Mouse (Mus musculus): ENCODE results near the gene Il7r. TPM values are rescaled to one million over a fixed set of nuclear protein-coding genes. Genes with fewer than 3 reads are reported as not detected.

Il7r gene
- not detected in 2 replicates for total RNA-seq (2012; rRNA removed)

- Histone ChIP-seq H3K36me3 (ENCODE audit: control insufficient read depth, insufficient read depth, low read length, poor library complexity, severe bottlenecking) (no peaks in the 10 kb centered on the region), H3K4me3 (ENCODE audit: insufficient read depth in 1 of 2, low read depth in 1 of 2, low read length in 2 of 2, poor library complexity in 1 of 2, severe bottlenecking in 1 of 2) (no peak within 1 kb of the TSS), H3K4me1 (ENCODE audit: control insufficient read depth in 2 of 2, insufficient read depth in 2 of 2, low read length in 2 of 2, poor library complexity in 1 of 2) (no peaks in the 10 kb centered on the region), H3K9ac (ENCODE audit: insufficient read depth, low read depth, low read length, poor library complexity, severe bottlenecking) (no peak within 1 kb of the TSS), H3K27ac (ENCODE audit: insufficient read depth, low read depth, low read length, poor library complexity, severe bottlenecking) (no peak within 1 kb of the TSS), H3K9me3 (ENCODE audit: control insufficient read depth, insufficient read depth, low read depth, low read length) (no peaks in the 10 kb centered on the region)
- no peak for DNase-seq (ENCODE audit: low read depth, low spot score)
- in situ Hi-C loops (cut with MboI; ENCODE audit: low sequenced_read_pairs in 2 of 2, unreplicated experiment in 2 of 2), result no loop called here
- TF ChIP-seq CHD2 (IDR thresholded peaks at IDR 0.05; ENCODE audit: low read depth, low read length) (no peak), ZNF384 (IDR thresholded peaks at IDR 0.05; ENCODE audit: low read depth, low read length) (no peak), HCFC1 (IDR thresholded peaks at IDR 0.05; ENCODE audit: borderline replicate concordance, insufficient read depth, low read length) (no peak)
These were observed at the start of gene Il7r for GRCm38 (mm10) chr15:9530076-9530475. Gene Il7r, minus strand, starts transcription at chr15:9530176.

GRCm38 (mm10) chr15:9577303-9577702 lies 47.3 kb upstream of the Il7r start:
- in situ Hi-C loops (cut with MboI; ENCODE audit: low sequenced_read_pairs in 2 of 2, unreplicated experiment in 2 of 2), result no loop called here
- TF ChIP-seq ZC3H11A (IDR thresholded peaks at IDR 0.05; ENCODE audit: borderline replicate concordance, low read depth, low read length) (no peak), ZNF384 (IDR thresholded peaks at IDR 0.05; ENCODE audit: low read depth, low read length) (no peak), HCFC1 (IDR thresholded peaks at IDR 0.05; ENCODE audit: borderline replicate concordance, insufficient read depth, low read length) (no peak), MAFK (IDR thresholded peaks at IDR 0.05; ENCODE audit: insufficient read depth, low read depth, low read length) (no peak), CHD2 (IDR thresholded peaks at IDR 0.05; ENCODE audit: low read depth, low read length) (no peak)
- H3K4me3 ChIP-seq (ENCODE audit: insufficient read depth in 1 of 2, low read depth in 1 of 2, low read length in 2 of 2, poor library complexity in 1 of 2, severe bottlenecking in 1 of 2), result no peak overlapping the region
- DNase-seq (ENCODE audit: low read depth, low spot score), result no peak
- no peak overlapping the region for H3K27ac ChIP-seq (ENCODE audit: insufficient read depth, low read depth, low read length, poor library complexity, severe bottlenecking)
- H3K9ac ChIP-seq (ENCODE audit: insufficient read depth, low read depth, low read length, poor library complexity, severe bottlenecking), result no peak overlapping the region
- H3K4me1 ChIP-seq (ENCODE audit: control insufficient read depth in 2 of 2, insufficient read depth in 2 of 2, low read length in 2 of 2, poor library complexity in 1 of 2), result no peaks in the 10 kb centered on the region
- H3K36me3 ChIP-seq (ENCODE audit: control insufficient read depth, insufficient read depth, low read length, poor library complexity, severe bottlenecking), result no peaks in the 10 kb centered on the region
- no peaks in the 10 kb centered on the region for H3K9me3 ChIP-seq (ENCODE audit: control insufficient read depth, insufficient read depth, low read depth, low read length)

DNA sequence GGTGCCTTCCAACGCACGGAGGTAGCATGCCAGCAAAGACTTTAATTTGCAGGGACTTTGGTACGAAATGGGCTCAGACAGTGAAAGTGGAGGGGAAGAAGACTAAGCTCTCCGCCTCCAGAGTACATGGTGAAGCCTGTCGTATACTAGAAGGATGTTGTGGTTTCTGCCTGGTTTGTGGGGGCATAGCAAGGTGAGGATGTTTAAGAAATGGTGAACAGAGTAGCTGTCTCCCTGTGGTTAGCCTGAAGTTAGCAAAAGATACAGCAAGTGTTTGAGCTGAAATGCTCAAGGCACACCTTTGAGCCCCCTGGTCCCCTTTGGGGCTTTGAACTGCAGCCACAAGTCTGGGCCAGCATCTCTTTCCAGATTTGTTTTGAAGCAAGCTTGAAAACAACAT lies 44.8 kb upstream of the Il7r start:
- in situ Hi-C loops (cut with MboI; ENCODE audit: low sequenced_read_pairs in 2 of 2, unreplicated experiment in 2 of 2), result no loop called here
- Histone ChIP-seq H3K9me3 (ENCODE audit: control insufficient read depth, insufficient read depth, low read depth, low read length) (no peaks in the 10 kb centered on the region), H3K4me3 (ENCODE audit: insufficient read depth in 1 of 2, low read depth in 1 of 2, low read length in 2 of 2, poor library complexity in 1 of 2, severe bottlenecking in 1 of 2) (no peak overlapping the region), H3K9ac (ENCODE audit: insufficient read depth, low read depth, low read length, poor library complexity, severe bottlenecking) (no peak overlapping the region), H3K27ac (ENCODE audit: insufficient read depth, low read depth, low read length, poor library complexity, severe bottlenecking) (no peak overlapping the region), H3K4me1 (ENCODE audit: control insufficient read depth in 2 of 2, insufficient read depth in 2 of 2, low read length in 2 of 2, poor library complexity in 1 of 2) (no peaks in the 10 kb centered on the region), H3K36me3 (ENCODE audit: control insufficient read depth, insufficient read depth, low read length, poor library complexity, severe bottlenecking) (no peaks in the 10 kb centered on the region)
- no peak for DNase-seq (ENCODE audit: low read depth, low spot score)
- TF ChIP-seq CHD2 (IDR thresholded peaks at IDR 0.05; ENCODE audit: low read depth, low read length) (no peak), ZC3H11A (IDR thresholded peaks at IDR 0.05; ENCODE audit: borderline replicate concordance, low read depth, low read length) (no peak), HCFC1 (IDR thresholded peaks at IDR 0.05; ENCODE audit: borderline replicate concordance, insufficient read depth, low read length) (no peak), ZNF384 (IDR thresholded peaks at IDR 0.05; ENCODE audit: low read depth, low read length) (no peak), MAFK (IDR thresholded peaks at IDR 0.05; ENCODE audit: insufficient read depth, low read depth, low read length) (no peak)

GRCm38 (mm10) chr15:9573361-9573760 lies 43.4 kb upstream of the Il7r start:
- no peak for DNase-seq (ENCODE audit: low read depth, low spot score)
- Histone ChIP-seq H3K9me3 (ENCODE audit: control insufficient read depth, insufficient read depth, low read depth, low read length) (no peaks in the 10 kb centered on the region), H3K4me3 (ENCODE audit: insufficient read depth in 1 of 2, low read depth in 1 of 2, low read length in 2 of 2, poor library complexity in 1 of 2, severe bottlenecking in 1 of 2) (no peak overlapping the region), H3K9ac (ENCODE audit: insufficient read depth, low read depth, low read length, poor library complexity, severe bottlenecking) (no peak overlapping the region), H3K27ac (ENCODE audit: insufficient read depth, low read depth, low read length, poor library complexity, severe bottlenecking) (no peak overlapping the region), H3K4me1 (ENCODE audit: control insufficient read depth in 2 of 2, insufficient read depth in 2 of 2, low read length in 2 of 2, poor library complexity in 1 of 2) (no peaks in the 10 kb centered on the region), H3K36me3 (ENCODE audit: control insufficient read depth, insufficient read depth, low read length, poor library complexity, severe bottlenecking) (no peaks in the 10 kb centered on the region)
- TF ChIP-seq CHD2 (IDR thresholded peaks at IDR 0.05; ENCODE audit: low read depth, low read length), result no peak
- TF ChIP-seq MAFK (IDR thresholded peaks at IDR 0.05; ENCODE audit: insufficient read depth, low read depth, low read length), result no peak
- no peak for TF ChIP-seq HCFC1 (IDR thresholded peaks at IDR 0.05; ENCODE audit: borderline replicate concordance, insufficient read depth, low read length)
- TF ChIP-seq ZC3H11A (IDR thresholded peaks at IDR 0.05; ENCODE audit: borderline replicate concordance, low read depth, low read length), result no peak
- no peak for TF ChIP-seq ZNF384 (IDR thresholded peaks at IDR 0.05; ENCODE audit: low read depth, low read length)
- in situ Hi-C loops (cut with MboI; ENCODE audit: low sequenced_read_pairs in 2 of 2, unreplicated experiment in 2 of 2), result no loop called here

- H3K27ac ChIP-seq (ENCODE audit: insufficient read depth, low read depth, low read length, poor library complexity, severe bottlenecking), result no peak overlapping the region
- no peaks in the 10 kb centered on the region for H3K36me3 ChIP-seq (ENCODE audit: control insufficient read depth, insufficient read depth, low read length, poor library complexity, severe bottlenecking)
- no peaks in the 10 kb centered on the region for H3K9me3 ChIP-seq (ENCODE audit: control insufficient read depth, insufficient read depth, low read depth, low read length)
- H3K4me1 ChIP-seq (ENCODE audit: control insufficient read depth in 2 of 2, insufficient read depth in 2 of 2, low read length in 2 of 2, poor library complexity in 1 of 2), result no peaks in the 10 kb centered on the region
- in situ Hi-C loops (cut with MboI; ENCODE audit: low sequenced_read_pairs in 2 of 2, unreplicated experiment in 2 of 2), result no loop called here
- H3K4me3 ChIP-seq (ENCODE audit: insufficient read depth in 1 of 2, low read depth in 1 of 2, low read length in 2 of 2, poor library complexity in 1 of 2, severe bottlenecking in 1 of 2), result no peak overlapping the region
- no peak for TF ChIP-seq ZC3H11A (IDR thresholded peaks at IDR 0.05; ENCODE audit: borderline replicate concordance, low read depth, low read length)
- no peak for TF ChIP-seq HCFC1 (IDR thresholded peaks at IDR 0.05; ENCODE audit: borderline replicate concordance, insufficient read depth, low read length)
- TF ChIP-seq ZNF384 (IDR thresholded peaks at IDR 0.05; ENCODE audit: low read depth, low read length), result no peak
- no peak for TF ChIP-seq MAFK (IDR thresholded peaks at IDR 0.05; ENCODE audit: insufficient read depth, low read depth, low read length)
- TF ChIP-seq CHD2 (IDR thresholded peaks at IDR 0.05; ENCODE audit: low read depth, low read length), result no peak
- no peak overlapping the region for H3K9ac ChIP-seq (ENCODE audit: insufficient read depth, low read depth, low read length, poor library complexity, severe bottlenecking)
- no peak for DNase-seq (ENCODE audit: low read depth, low spot score)
These were observed 42.7 kb upstream of the Il7r start for GRCm38 (mm10) chr15:9572664-9573063.

Data from ES-E14 (cell line).